Mouse (Mus musculus) adipocyte (in vitro differentiated cells): ENCODE results near the gene Rasgef1c.

ENCODE experiments used
- DNase-seq: peaks from one replicate; pipeline ENCODE4 v3.0.0-alpha.2; 2016; ENCODE audit warnings: low spot score

Gene Rasgef1c

GRCm38 (mm10) chr11:49977963-49978568 is 76.4 kb downstream of the Rasgef1c start:
- no peak for DNase-seq

GRCm38 (mm10) chr11:49978935-49979334 is 77.3 kb downstream of the Rasgef1c start:
- no peak for DNase-seq

GRCm38 (mm10) chr11:49980681-49981235 is 79.1 kb downstream of the Rasgef1c start:
- no peak for DNase-seq

- no peak for DNase-seq
Measured at GRCm38 (mm10) chr11:49981321-49981963, 79.8 kb downstream of the Rasgef1c start.

- no peak for DNase-seq
Measured at GRCm38 (mm10) chr11:49982094-49982493, 80.5 kb downstream of the Rasgef1c start.

- DNase-seq, result no peak
Measured at GRCm38 (mm10) chr11:49982881-49983280, 81.2 kb downstream of the Rasgef1c start.

- no peak for DNase-seq
Measured at GRCm38 (mm10) chr11:49983875-49984552, 82.4 kb downstream of the Rasgef1c start.

- DNase-seq, result no peak
Measured at GRCm38 (mm10) chr11:49985009-49985408, 83.4 kb downstream of the Rasgef1c start.

GRCm38 (mm10) chr11:49986277-49987036 is 84.8 kb downstream of the Rasgef1c start:
- peak; percentile 34 for DNase-seq

- no peak for DNase-seq
Measured at GRCm38 (mm10) chr11:49994536-49994935, 92.9 kb downstream of the Rasgef1c start.

GRCm38 (mm10) chr11:49996398-49996797 is 94.8 kb downstream of the Rasgef1c start:
- no peak for DNase-seq

- no peak for DNase-seq
Measured at GRCm38 (mm10) chr11:49997321-49997720, 95.7 kb downstream of the Rasgef1c start.

- DNase-seq, result no peak
Measured at GRCm38 (mm10) chr11:50002853-50003252, 101.2 kb downstream of the Rasgef1c start.

GRCm38 (mm10) chr11:50007776-50008175 is 106.1 kb downstream of the Rasgef1c start:
- no peak for DNase-seq

- no peak for DNase-seq
Measured at GRCm38 (mm10) chr11:50008231-50008630, 106.6 kb downstream of the Rasgef1c start.

- no peak for DNase-seq
Measured at GRCm38 (mm10) chr11:50013016-50013415, 111.4 kb downstream of the Rasgef1c start.

- no peak for DNase-seq
Measured at GRCm38 (mm10) chr11:50016503-50016902, 114.9 kb downstream of the Rasgef1c start.

- DNase-seq, result no peak
Measured at GRCm38 (mm10) chr11:50017511-50017910, 115.9 kb downstream of the Rasgef1c start.

GRCm38 (mm10) chr11:50018848-50019247 is 117.2 kb downstream of the Rasgef1c start:
- DNase-seq, result no peak

- DNase-seq, result no peak
Measured at GRCm38 (mm10) chr11:50022085-50022484, 120.5 kb downstream of the Rasgef1c start.

GRCm38 (mm10) chr11:50024445-50024832 is 122.8 kb downstream of the Rasgef1c start:
- DNase-seq, result no peak
